Mouse (Mus musculus): ENCODE results near the gene Sft2d1.

- TF ChIP-seq POLR2A (IDR thresholded peaks at IDR 0.05; ENCODE audit: borderline replicate concordance, extremely low read depth, low read depth, low read length) (no peak), CTCF (IDR thresholded peaks at IDR 0.05; ENCODE audit: insufficient read depth, low read length) (no peak)
Measured at GRCm38 (mm10) chr17:8286987-8287386, 23.9 kb upstream of the Sft2d1 start.

Data from lung, adult 2 months (tissue).